Mouse (Mus musculus) liver, postnatal 0 days (tissue): Measurements from ENCODE around the gene Tbc1d8. TPM values are rescaled to one million over a fixed set of nuclear protein-coding genes. Genes with fewer than 3 reads are reported as not detected.

Source experiments
- ATAC-seq: fragments of 200-750 bp; cut with Nextera tagmentation; 2 replicates; pipeline ENCODE4 v1.8.0; 2017; ENCODE audit warnings: mild to moderate bottlenecking, moderate library complexity
- DNase-seq: peaks from one replicate; pipeline ENCODE4 v3.0.0-alpha.2; 2016
- H3K27ac ChIP-seq: fragments of 300-500 bp; sonication (generic); 2 replicates; pipeline ENCODE4 v1.5.1; 2014; ENCODE audit warnings: antibody characterized with exemption, moderate library complexity, mild to moderate bottlenecking, low read depth
- H3K27me3 ChIP-seq: fragments of 300-500 bp; sonication (generic); 2 replicates; pipeline ENCODE4 v1.6.1; 2014; ENCODE audit warnings: low read length, control low read depth, mixed read lengths; ENCODE audit not compliant: insufficient read depth
- H3K36me3 ChIP-seq: fragments of 300-500 bp; sonication (generic); replicated peaks from 2 replicates; pipeline ENCODE4 v1.6.1; 2014; ENCODE audit warnings: mild to moderate bottlenecking, control low read depth, low read length, moderate library complexity, mixed read lengths; ENCODE audit not compliant: insufficient read depth
- H3K4me1 ChIP-seq: fragments of 300-500 bp; sonication (generic); 2 replicates; pipeline ENCODE4 v1.6.1; 2014; ENCODE audit warnings: antibody characterized with exemption, mild to moderate bottlenecking, control low read depth; ENCODE audit not compliant: insufficient read depth
- H3K4me2 ChIP-seq: fragments of 300-500 bp; sonication (generic); 2 replicates; pipeline ENCODE4 v1.6.1; 2014; ENCODE audit warnings: low read depth, mild to moderate bottlenecking, low read length, moderate library complexity, mixed read lengths
- H3K4me3 ChIP-seq: fragments of 300-500 bp; sonication (generic); 2 replicates; pipeline ENCODE4 v1.5.1; 2014; ENCODE audit warnings: low read depth, low read length
- H3K9ac ChIP-seq: fragments of 300-500 bp; sonication (generic); replicated peaks from 2 replicates; pipeline ENCODE4 v1.6.1; 2014; ENCODE audit warnings: mild to moderate bottlenecking, moderate library complexity
- H3K9me3 ChIP-seq: fragments of 300-500 bp; sonication (generic); 2 replicates; pipeline ENCODE4 v1.6.1; 2016; ENCODE audit warnings: mild to moderate bottlenecking, control low read depth, low read length, mixed read lengths
- CTCF ChIP-seq: sonication (generic); IDR thresholded peaks from 2 replicates; pipeline ENCODE4 v1.5.1; 2016; ENCODE audit warnings: antibody characterized with exemption, low read depth
- EP300 ChIP-seq: IDR thresholded peaks from 2 replicates; pipeline ENCODE4 v1.6.1; 2016; ENCODE audit warnings: antibody characterized with exemption, low read depth, mild to moderate bottlenecking
- WGBS: fragments of 180-500 bp; shearing (Covaris S2); extraction: QIAGEN DNeasy Blood & Tissue Kit; methylation state at CpG from one replicate; pipeline ENCODE4 v1.1.7; 2014; ENCODE audit not compliant: insufficient replicate concordance; 5-methylcytosine and 5-hydroxymethylcytosine counted together
- polyA plus RNA-seq: library from polyadenylated mRNA; unstranded; fragments of >200 nt; fragmentation: Nextera tagmentation; extraction: Ambion mirVana; gene quantifications from 2 replicates; pipeline ENCODE4 v1.2.1, GENCODE M21; 2015

Gene Tbc1d8
- polyA plus RNA-seq, 1 experiment from 2014 or later = 8.8 TPM

DNA sequence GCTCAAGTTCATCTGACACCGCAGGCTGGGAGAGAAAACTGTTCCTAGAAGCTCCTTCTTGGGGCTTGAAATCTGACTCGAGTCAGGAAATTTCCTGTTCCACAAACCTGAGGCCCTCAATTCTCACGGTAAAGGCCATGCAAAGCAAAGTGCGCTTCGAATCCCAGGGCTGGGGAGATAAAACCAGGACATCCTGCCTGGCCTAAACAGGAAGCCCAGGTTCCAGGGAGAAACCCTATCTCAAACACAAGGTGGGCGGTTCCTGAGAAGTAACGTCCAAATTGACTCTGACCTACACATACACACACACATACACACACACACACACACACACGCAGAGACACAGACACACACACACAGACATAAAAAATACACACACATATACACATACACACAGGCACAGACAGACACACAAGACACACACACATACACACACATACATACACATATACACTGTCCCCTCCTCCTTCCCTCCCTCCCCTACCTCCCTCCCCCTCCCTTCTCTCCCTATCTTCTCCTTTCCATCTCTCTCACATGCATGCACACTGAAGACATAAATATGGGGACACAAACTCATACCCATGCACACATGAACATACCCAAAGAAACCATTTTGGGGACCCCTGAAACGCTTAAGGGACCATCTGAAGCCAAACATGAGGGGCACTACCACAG is 24.3 kb downstream of the Tbc1d8 start:
- H3K4me1 ChIP-seq = peaks cover 61% of the 10 kb centered on the region
- H3K9me3 ChIP-seq = no peaks in the 10 kb centered on the region
- no peaks in the 10 kb centered on the region for H3K36me3 ChIP-seq
- 43% methylated on average over 9 of the region's 9 CpGs for WGBS
- H3K27me3 ChIP-seq = no peaks in the 10 kb centered on the region
- peak overlapping the region; percentile 3; the same call in 1 of the 2 replicates for H3K4me3 ChIP-seq
- peak overlapping the region; percentile 37; the same call in 1 of the 2 replicates for H3K27ac ChIP-seq
- peak overlapping the region; percentile 1 for H3K4me2 ChIP-seq
- no peak for TF ChIP-seq CTCF
- no peak; the same call in 1 of the 2 replicates for TF ChIP-seq EP300
- ATAC-seq (no peak), DNase-seq (no peak)
- no peak overlapping the region for H3K9ac ChIP-seq

DNA sequence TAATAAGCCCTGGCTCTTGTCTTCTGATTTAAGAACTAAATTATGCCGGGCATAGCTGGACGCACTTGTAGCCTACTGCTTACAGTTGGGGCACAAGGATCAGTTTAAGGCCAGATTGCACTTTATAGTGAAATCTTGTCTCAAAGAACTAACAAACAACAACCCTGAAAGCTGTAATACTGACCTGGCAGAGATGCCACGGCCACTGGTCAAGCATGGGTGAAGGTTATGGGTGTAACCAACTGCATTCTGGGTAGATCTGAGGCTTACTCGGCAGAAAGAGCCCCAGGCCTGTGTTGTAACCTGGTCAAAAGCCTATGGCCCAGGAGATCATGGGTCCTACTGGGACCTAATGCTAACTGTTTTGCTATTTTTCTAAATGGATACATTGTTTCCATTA is 26.4 kb downstream of the Tbc1d8 start:
- DNase-seq = no peak
- Histone ChIP-seq H3K36me3 (peaks cover 5% of the 10 kb centered on the region; the same call in 1 of the 2 replicates), H3K9me3 (no peaks in the 10 kb centered on the region), H3K4me1 (peaks cover 59% of the 10 kb centered on the region), H3K27me3 (no peaks in the 10 kb centered on the region), H3K4me3 (no peak overlapping the region), H3K9ac (no peak overlapping the region), H3K27ac (peak overlapping the region; percentile 36; the same call in 1 of the 2 replicates), H3K4me2 (no peak overlapping the region)
- WGBS = 77% methylated on average over 4 of the region's 4 CpGs
- no peak for ATAC-seq
- TF ChIP-seq EP300 (no peak), CTCF (no peak)

DNA sequence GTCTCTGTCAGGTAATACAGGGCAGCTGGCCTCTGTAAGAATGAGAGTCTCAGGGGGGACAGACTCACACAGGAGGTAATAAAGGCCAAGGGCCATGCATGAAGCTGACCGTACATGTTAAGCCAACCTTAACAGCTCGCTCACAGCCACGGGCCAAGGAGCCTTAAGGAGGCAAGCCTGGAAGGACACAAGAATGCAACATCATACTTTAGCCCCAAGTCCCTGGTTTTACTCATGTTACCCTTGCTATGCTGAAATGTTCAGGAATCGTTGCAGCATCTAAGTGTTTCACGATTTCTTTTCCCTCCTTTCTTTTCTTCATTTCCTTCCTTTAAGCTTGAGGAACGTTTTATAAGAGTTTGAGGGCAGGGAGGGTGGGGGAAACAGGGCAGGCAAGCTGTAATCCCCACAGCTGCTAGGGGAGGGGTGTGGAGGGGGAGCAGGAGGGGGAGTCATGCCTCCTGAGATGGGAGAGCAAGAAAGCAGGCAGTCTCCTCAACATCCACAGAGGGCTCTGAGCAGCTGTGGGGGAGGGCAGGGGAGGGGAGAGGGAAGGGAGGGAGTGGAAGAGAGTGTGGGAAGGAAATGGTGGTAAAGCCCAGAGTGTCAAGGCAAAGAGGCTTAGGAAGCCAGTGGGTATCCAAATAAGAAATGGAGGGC is 28.4 kb downstream of the Tbc1d8 start:
- no peaks in the 10 kb centered on the region for H3K27me3 ChIP-seq
- peak overlapping the region; percentile 49; the same call in 1 of the 2 replicates for H3K27ac ChIP-seq
- ATAC-seq = no peak
- TF ChIP-seq CTCF (no peak), EP300 (no peak)
- no peaks in the 10 kb centered on the region for H3K9me3 ChIP-seq
- no peak overlapping the region for H3K4me3 ChIP-seq
- peak overlapping the region; percentile 21; the same call in 1 of the 2 replicates for H3K9ac ChIP-seq
- peaks cover 67% of the 10 kb centered on the region for H3K4me1 ChIP-seq
- WGBS = 50% methylated on average over 6 of the region's 6 CpGs
- peaks cover 5% of the 10 kb centered on the region; the same call in 1 of the 2 replicates for H3K36me3 ChIP-seq
- H3K4me2 ChIP-seq = peak overlapping the region; percentile 55
- DNase-seq = no peak

DNA sequence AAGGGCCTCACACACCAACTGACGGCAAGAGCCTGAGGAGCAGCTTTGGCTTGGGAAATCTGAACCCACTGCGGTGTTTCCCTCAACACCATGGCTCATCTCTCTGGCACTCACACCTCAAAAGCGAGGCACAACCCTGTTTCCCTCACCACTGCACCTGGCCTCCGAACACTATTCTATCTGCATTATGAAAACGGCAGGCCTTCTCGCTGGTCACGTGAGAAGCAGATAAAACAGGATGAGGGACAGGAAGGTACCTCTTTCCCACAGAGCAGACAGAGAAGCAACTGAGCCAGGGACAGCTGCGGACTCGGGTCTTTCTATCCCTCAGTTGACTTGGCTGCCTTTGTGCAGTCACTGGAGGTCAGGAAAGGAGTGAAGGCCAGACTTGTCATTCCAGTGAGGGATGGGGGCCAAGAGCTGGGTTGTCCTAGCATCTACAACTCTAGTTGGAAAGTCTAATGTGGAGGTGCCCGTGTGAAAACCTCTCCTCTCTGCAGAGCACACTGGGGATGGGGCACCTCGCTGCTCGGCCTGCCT is 29.2 kb downstream of the Tbc1d8 start:
- TF ChIP-seq CTCF (no peak), EP300 (no peak)
- 55% methylated on average over 12 of the region's 12 CpGs for WGBS
- H3K4me2 ChIP-seq = peak overlapping the region; percentile 55
- no peaks in the 10 kb centered on the region for H3K9me3 ChIP-seq
- DNase-seq = no peak
- no peak for ATAC-seq
- peak overlapping the region; percentile 49; the same call in 1 of the 2 replicates for H3K27ac ChIP-seq
- peak overlapping the region; percentile 21; the same call in 1 of the 2 replicates for H3K9ac ChIP-seq
- H3K4me1 ChIP-seq = peaks cover 69% of the 10 kb centered on the region
- H3K36me3 ChIP-seq = peaks cover 5% of the 10 kb centered on the region; the same call in 1 of the 2 replicates
- 0 out of 2 replicates have a peak overlapping the region, but pooled peaks have one; percentile 1 for H3K4me3 ChIP-seq
- no peaks in the 10 kb centered on the region for H3K27me3 ChIP-seq

GRCm38 (mm10) chr1:39448819-39449218 is 29.7 kb downstream of the Tbc1d8 start:
- Histone ChIP-seq H3K36me3 (peaks cover 5% of the 10 kb centered on the region; the same call in 1 of the 2 replicates), H3K4me1 (peaks cover 70% of the 10 kb centered on the region), H3K4me3 (no peak overlapping the region), H3K9me3 (no peaks in the 10 kb centered on the region), H3K27ac (peak overlapping the region; percentile 13; the same call in 1 of the 2 replicates), H3K27me3 (no peaks in the 10 kb centered on the region), H3K9ac (no peak overlapping the region), H3K4me2 (peak overlapping the region; percentile 55; the same call in 1 of the 2 replicates)
- WGBS = 88% methylated on average over 5 of the region's 5 CpGs
- no peak for TF ChIP-seq EP300
- TF ChIP-seq CTCF = no peak
- no peak for ATAC-seq
- no peak for DNase-seq

DNA sequence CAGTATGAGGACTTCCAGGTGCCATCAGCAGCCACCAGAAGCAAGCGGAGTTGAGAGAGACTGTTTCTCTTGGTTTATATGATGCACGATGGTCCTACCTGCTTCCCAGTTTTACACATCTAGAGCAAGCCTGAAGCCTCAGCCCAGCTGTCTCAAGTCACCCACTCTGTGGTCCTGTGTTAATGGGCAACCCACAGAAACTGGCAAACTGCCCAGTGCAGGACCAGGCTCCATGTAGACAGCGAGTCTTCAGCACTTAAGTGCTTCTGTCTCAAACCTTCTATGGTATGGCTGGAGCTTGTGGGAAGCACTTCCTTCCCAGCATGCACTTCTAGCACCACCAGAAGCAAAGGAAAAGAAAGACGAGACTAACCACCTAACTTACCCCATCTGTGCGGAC is 30.3 kb downstream of the Tbc1d8 start:
- H3K9me3 ChIP-seq = no peaks in the 10 kb centered on the region
- TF ChIP-seq CTCF = no peak
- TF ChIP-seq EP300 = no peak
- no peaks in the 10 kb centered on the region for H3K27me3 ChIP-seq
- no peak overlapping the region for H3K9ac ChIP-seq
- no peak for ATAC-seq
- no peak overlapping the region for H3K27ac ChIP-seq
- 73% methylated on average over 5 of the region's 5 CpGs for WGBS
- DNase-seq = no peak
- H3K36me3 ChIP-seq = peaks cover 5% of the 10 kb centered on the region; the same call in 1 of the 2 replicates
- H3K4me2 ChIP-seq = no peak overlapping the region
- no peak overlapping the region for H3K4me3 ChIP-seq
- H3K4me1 ChIP-seq = peaks cover 71% of the 10 kb centered on the region
